Mouse (Mus musculus): ENCODE measurements around the gene Serpinb1a. TPM values are rescaled to one million over a fixed set of nuclear protein-coding genes. Genes with fewer than 3 reads are reported as not detected.

Serpinb1a gene
- polyA plus RNA-seq, 1 experiment: 22.7 TPM

DNA sequence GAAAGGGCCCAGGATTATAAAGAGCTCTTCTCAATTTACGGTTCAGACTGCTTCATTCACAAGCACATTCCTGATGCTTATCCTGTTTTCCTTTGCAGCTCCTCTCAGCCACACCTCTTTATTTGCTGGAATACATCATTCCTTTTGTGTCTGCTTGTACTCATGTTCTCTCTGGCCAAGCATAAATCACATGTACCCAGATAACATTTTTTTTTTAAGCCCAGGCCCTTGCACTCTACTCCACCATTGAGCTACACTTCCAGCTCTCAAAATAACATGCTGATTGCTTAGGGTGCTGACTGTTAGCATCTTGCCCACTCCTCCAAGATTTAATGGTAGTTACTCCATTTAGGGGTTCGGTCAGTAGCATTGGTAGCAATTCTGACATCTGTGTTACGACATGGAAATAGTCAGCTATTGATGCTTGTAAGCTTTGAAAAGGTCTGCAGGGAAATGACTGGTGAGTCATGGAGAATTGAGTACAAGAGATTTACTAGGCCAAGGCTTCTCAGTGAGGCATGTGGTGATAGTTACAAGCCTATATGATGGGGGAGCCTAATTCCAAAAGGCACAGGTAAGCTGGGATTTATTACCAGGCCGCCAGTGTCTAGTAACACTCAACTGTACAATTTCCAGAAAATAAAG is 47.2 kb downstream of the Serpinb1a start:
- Histone ChIP-seq H3K27ac (ENCODE audit: insufficient read depth, low read length) (no peak overlapping the region), H3K4me1 (ENCODE audit: control insufficient read depth, insufficient read depth, low read length) (peaks cover 4% of the 10 kb centered on the region; the same call in 1 of the 2 replicates), H3K4me3 (ENCODE audit: insufficient read depth, low read length) (peak overlapping the region; percentile 63)
- TF ChIP-seq CTCF (IDR thresholded peaks at IDR 0.05; ENCODE audit: borderline replicate concordance, insufficient read depth, low read length): no peak
- no peak for TF ChIP-seq POLR2A (IDR thresholded peaks at IDR 0.05; ENCODE audit: low read depth, low read length)

DNA sequence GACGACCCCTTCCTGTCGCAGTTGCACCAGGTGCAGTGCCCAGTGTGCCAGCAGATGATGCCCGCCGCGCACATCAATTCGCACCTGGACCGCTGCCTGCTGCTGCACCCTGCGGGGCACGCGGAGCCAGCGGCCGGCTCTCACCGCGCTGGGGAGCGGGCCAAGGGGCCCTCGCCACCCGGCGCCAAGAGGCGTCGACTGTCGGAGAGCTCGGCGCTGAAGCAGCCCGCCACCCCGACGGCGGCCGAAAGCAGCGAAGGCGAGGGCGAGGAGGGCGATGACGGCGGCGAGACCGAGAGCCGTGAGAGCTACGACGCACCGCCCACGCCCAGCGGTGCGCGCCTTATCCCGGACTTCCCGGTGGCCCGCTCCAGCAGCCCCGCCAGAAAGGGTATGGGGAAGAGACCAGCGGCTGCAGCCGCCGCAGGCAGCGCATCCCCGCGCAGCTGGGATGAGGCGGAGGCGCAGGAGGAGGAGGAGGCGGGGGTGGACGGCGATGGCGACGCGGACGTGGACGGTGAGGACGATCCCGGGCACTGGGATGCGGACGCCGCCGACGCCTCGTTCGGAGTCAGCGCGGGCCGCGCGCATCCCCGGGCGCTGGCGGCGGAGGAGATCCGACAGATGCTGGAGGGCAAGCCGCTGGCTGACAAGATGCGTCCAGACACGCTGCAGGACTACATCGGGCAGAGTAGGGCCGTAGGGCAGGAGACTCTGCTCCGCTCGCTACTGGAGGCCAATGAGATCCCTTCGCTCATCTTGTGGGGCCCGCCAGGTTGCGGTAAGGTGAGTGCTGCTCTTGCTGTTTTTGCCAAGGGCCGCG is 48.5 kb downstream of the Serpinb1a start, which contains the start of gene D930007J09Rik:
Gene D930007J09Rik (minus strand): TSS at position 591 of the 823 bp plus-strand sequence.
- TF ChIP-seq CTCF (IDR thresholded peaks at IDR 0.05; ENCODE audit: borderline replicate concordance, insufficient read depth, low read length) (no peak), POLR2A (IDR thresholded peaks at IDR 0.05; ENCODE audit: low read depth, low read length) (no peak)
- H3K4me1 ChIP-seq (ENCODE audit: control insufficient read depth, insufficient read depth, low read length): peaks cover 4% of the 10 kb centered on the region; the same call in 1 of the 2 replicates
- peak within 1 kb of the TSS; percentile 63 for H3K4me3 ChIP-seq (ENCODE audit: insufficient read depth, low read length)
- H3K27ac ChIP-seq (ENCODE audit: insufficient read depth, low read length): 0 out of 2 replicates have a peak within 1 kb of the TSS, but pooled peaks have one; percentile 19

DNA sequence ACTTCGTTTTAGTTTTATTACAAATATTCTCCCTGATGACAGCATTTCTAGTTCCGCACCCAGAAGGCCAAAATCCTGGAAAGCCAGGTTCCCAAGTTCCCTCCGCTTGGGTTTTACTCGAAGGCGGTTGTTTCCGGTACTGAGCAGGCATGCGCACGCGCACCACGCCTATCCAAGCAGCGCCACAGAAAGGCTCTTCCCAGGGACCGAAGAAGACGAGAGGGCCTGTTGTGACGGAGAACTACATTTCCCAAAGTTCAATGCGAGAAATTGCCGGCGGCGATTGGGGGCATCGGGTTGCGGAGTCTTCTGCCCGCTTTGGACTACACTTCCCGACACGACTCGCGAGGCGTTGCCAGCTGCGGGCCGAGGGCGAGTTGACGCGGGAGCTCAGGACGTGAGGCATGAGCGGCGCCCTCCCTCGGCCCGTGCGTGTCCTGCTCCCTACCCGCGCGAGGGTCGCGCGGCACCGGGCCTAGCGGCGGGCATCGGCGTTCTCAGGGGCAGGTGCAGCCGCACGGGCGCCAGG is 49.2 kb downstream of the Serpinb1a start, which contains the start of gene Wrnip1:
Gene Wrnip1 (plus strand): TSS at position 346 of the 529 bp plus-strand sequence.
- H3K4me1 ChIP-seq (ENCODE audit: control insufficient read depth, insufficient read depth, low read length): peaks cover 4% of the 10 kb centered on the region; the same call in 1 of the 2 replicates
- peak within 1 kb of the TSS; percentile 63 for H3K4me3 ChIP-seq (ENCODE audit: insufficient read depth, low read length)
- TF ChIP-seq POLR2A (IDR thresholded peaks at IDR 0.05; ENCODE audit: low read depth, low read length): peak; percentile 77
- peak; percentile 54; the same call in 1 of the 2 replicates for TF ChIP-seq CTCF (IDR thresholded peaks at IDR 0.05; ENCODE audit: borderline replicate concordance, insufficient read depth, low read length)
- 0 out of 2 replicates have a peak within 1 kb of the TSS, but pooled peaks have one; percentile 19 for H3K27ac ChIP-seq (ENCODE audit: insufficient read depth, low read length)

DNA sequence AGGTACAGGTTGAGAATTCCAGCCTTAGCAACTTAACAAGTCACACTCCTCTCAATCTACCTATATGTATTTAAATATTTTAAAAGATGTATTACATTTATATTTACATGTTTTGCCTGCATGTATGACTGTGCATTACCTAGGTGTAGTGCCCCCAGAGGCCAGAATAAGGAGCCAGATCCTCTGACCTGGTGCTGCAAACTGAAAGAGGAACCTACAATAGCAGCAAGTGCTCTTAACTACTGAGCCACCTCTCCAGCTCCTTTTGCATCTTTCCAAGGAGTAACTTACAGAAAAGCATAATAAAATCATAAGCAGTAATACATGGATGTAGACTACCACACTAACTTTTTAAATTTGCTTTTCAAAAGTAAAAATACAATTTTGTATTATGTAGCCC is 50.1 kb downstream of the Serpinb1a start:
- TF ChIP-seq CTCF (IDR thresholded peaks at IDR 0.05; ENCODE audit: borderline replicate concordance, insufficient read depth, low read length): no peak
- no peak for TF ChIP-seq POLR2A (IDR thresholded peaks at IDR 0.05; ENCODE audit: low read depth, low read length)
- peaks cover 4% of the 10 kb centered on the region; the same call in 1 of the 2 replicates for H3K4me1 ChIP-seq (ENCODE audit: control insufficient read depth, insufficient read depth, low read length)
- H3K27ac ChIP-seq (ENCODE audit: insufficient read depth, low read length): no peak overlapping the region
- H3K4me3 ChIP-seq (ENCODE audit: insufficient read depth, low read length): no peak overlapping the region

DNA sequence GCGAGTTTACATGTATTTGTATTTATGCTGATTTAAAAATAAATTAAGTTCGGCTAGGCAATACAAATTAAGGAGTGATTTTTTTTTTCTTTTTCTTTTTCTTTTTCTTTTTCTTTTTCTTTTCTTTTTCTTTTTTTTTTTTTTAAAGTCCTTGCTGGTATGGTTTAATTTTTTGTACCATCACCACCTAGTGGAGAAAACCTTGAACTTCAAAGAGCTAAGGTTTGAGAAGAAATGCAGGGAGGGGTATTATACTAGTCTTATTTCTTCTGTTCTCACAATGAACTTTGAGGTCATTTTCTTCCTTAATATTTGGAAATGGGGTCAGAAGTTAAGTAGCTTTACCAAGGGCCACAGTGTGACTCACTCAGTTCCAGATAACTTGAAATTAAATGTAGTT is 51.9 kb downstream of the Serpinb1a start:
- no peak overlapping the region for H3K4me3 ChIP-seq (ENCODE audit: insufficient read depth, low read length)
- no peak overlapping the region for H3K27ac ChIP-seq (ENCODE audit: insufficient read depth, low read length)
- TF ChIP-seq POLR2A (IDR thresholded peaks at IDR 0.05; ENCODE audit: low read depth, low read length) (no peak), CTCF (IDR thresholded peaks at IDR 0.05; ENCODE audit: borderline replicate concordance, insufficient read depth, low read length) (no peak)
- peaks cover 4% of the 10 kb centered on the region; the same call in 1 of the 2 replicates for H3K4me1 ChIP-seq (ENCODE audit: control insufficient read depth, insufficient read depth, low read length)

DNA sequence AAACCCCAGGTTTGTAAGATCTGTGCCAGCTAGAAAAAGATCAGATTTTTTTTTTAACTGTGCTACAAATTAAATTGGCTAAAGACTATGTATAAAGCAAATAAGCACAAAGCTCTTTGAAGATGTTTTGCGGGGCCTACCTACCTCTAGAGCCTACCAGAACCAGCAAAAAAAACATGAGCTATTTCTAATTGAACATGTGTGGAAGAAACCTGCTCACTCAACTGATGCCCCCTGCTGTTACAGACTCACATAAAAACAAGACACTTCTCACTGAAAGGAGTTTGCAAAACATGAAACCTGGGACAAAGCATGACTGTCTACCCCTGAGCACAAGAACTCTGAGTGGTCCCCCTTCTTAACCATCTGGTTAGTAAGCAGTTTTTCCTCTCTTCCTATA is 53.9 kb downstream of the Serpinb1a start:
- no peak for TF ChIP-seq CTCF (IDR thresholded peaks at IDR 0.05; ENCODE audit: borderline replicate concordance, insufficient read depth, low read length)
- Histone ChIP-seq H3K4me3 (ENCODE audit: insufficient read depth, low read length) (no peak overlapping the region), H3K4me1 (ENCODE audit: control insufficient read depth, insufficient read depth, low read length) (no peaks in the 10 kb centered on the region), H3K27ac (ENCODE audit: insufficient read depth, low read length) (no peak overlapping the region)

DNA sequence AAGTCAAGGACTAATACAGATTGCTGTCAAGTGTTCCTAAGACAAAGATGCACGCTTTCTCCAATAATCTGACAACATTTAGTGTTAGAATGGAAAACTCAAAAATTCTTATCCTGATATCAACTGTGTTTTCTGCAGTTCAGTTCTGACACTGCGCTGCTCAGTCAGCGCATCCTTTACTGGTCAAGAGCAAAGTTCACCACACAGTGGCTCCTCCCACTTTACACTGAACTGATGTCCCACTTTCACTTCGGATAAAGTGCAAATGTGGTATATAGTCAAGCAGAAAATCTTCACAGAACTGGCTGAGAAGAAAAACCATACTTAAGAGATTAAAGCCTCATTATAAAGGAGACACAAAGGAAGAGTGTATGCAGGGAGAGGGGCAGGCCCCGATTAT is 55.8 kb downstream of the Serpinb1a start:
- Histone ChIP-seq H3K27ac (ENCODE audit: insufficient read depth, low read length) (no peak overlapping the region), H3K4me3 (ENCODE audit: insufficient read depth, low read length) (no peak overlapping the region), H3K4me1 (ENCODE audit: control insufficient read depth, insufficient read depth, low read length) (no peaks in the 10 kb centered on the region)
- no peak for TF ChIP-seq CTCF (IDR thresholded peaks at IDR 0.05; ENCODE audit: borderline replicate concordance, insufficient read depth, low read length)
- TF ChIP-seq POLR2A (IDR thresholded peaks at IDR 0.05; ENCODE audit: low read depth, low read length): no peak

DNA sequence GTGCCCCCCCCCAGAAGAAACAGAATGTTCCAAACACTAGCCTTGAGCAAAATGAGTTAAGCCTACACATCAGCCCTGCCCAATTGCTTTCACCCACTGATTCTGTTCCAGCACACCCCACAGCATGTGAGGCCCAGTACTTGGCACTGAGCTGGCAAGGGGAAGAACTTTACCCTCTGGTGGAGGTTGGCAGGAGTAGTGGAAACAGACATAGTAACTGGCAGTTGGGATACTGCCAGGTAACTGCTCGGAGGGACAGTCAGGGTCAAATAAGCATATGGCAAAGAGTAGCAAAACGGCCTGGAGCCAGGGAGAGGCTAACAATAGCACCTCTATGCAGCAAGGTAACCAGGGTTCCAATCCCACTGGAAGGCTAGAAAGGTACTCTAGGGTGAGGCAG is 56.4 kb downstream of the Serpinb1a start:
- Histone ChIP-seq H3K4me1 (ENCODE audit: control insufficient read depth, insufficient read depth, low read length) (no peaks in the 10 kb centered on the region), H3K4me3 (ENCODE audit: insufficient read depth, low read length) (no peak overlapping the region), H3K27ac (ENCODE audit: insufficient read depth, low read length) (no peak overlapping the region)
- TF ChIP-seq CTCF (IDR thresholded peaks at IDR 0.05; ENCODE audit: borderline replicate concordance, insufficient read depth, low read length): no peak
- no peak for TF ChIP-seq POLR2A (IDR thresholded peaks at IDR 0.05; ENCODE audit: low read depth, low read length)

Other genes starting within 250 kb of the Serpinb1a start
- gene Mylk4, start 67.2 kb downstream of the Serpinb1a start, polyA plus RNA-seq (2011; ENCODE audit: insufficient read length, low read depth, missing spikeins): not detected in 2 replicates
- gene Wrnip1, start 49.1 kb downstream of the Serpinb1a start, polyA plus RNA-seq (2011; ENCODE audit: insufficient read length, low read depth, missing spikeins): 27.2 and 29.5 TPM in 2 replicates
- gene D930007J09Rik, start 48.3 kb downstream of the Serpinb1a start, polyA plus RNA-seq (2011; ENCODE audit: insufficient read length, low read depth, missing spikeins): not detected in 2 replicates
- not detected in 2 replicates for gene Serpinb1c, start 47.0 kb upstream of the Serpinb1a start, polyA plus RNA-seq (2011; ENCODE audit: insufficient read length, low read depth, missing spikeins)
- gene Serpinb6b, start 114.0 kb upstream of the Serpinb1a start, polyA plus RNA-seq (2011; ENCODE audit: insufficient read length, low read depth, missing spikeins): 2.2 and 2.4 TPM in 2 replicates
- gene Serpinb9, start 152.1 kb upstream of the Serpinb1a start, polyA plus RNA-seq (2011; ENCODE audit: insufficient read length, low read depth, missing spikeins): 11.6 and 15.0 TPM in 2 replicates
- gene Serpinb9b, start 176.2 kb upstream of the Serpinb1a start, polyA plus RNA-seq (2011; ENCODE audit: insufficient read length, low read depth, missing spikeins): 3.5 and 11.8 TPM in 2 replicates
- gene Serpinb1b, start 227.4 kb upstream of the Serpinb1a start, polyA plus RNA-seq (2011; ENCODE audit: insufficient read length, low read depth, missing spikeins): not detected in 2 replicates

Measured in embryonic fibroblast, embryonic 13.5 days (primary cell).